Mouse (Mus musculus) liver, postnatal 0 days (tissue): ENCODE measurements around the gene Slc39a5.

Experiments
- CTCF ChIP-seq: sonication (generic); IDR thresholded peaks from 2 replicates; pipeline ENCODE4 v1.5.1; 2016; ENCODE audit warnings: antibody characterized with exemption, low read depth
- EP300 ChIP-seq: IDR thresholded peaks from 2 replicates; pipeline ENCODE4 v1.6.1; 2016; ENCODE audit warnings: antibody characterized with exemption, low read depth, mild to moderate bottlenecking

- TF ChIP-seq CTCF, result no peak
- no peak for TF ChIP-seq EP300
These were observed 41.8 kb downstream of the Slc39a5 start for GRCm38 (mm10) chr10:128359226-128359625.
